Mouse (Mus musculus) kidney, adult 2 months (tissue): ENCODE results near the gene Foxn3.

Experiments used
- CTCF ChIP-seq: fragments of 200-500 bp; conservative IDR thresholded peaks from 2 replicates; pipeline ENCODE4 v1.5.1; 2011; ENCODE audit warnings: low read depth, mild to moderate bottlenecking, control low read depth, low read length, moderate library complexity, mixed read lengths; ENCODE audit not compliant: insufficient read depth, insufficient read length
- POLR2A ChIP-seq: fragments of 200-500 bp; IDR thresholded peaks from one replicate; pipeline ENCODE4 v1.6.1; 2011; ENCODE audit warnings: low read depth, low read length, control low read depth

DNA sequence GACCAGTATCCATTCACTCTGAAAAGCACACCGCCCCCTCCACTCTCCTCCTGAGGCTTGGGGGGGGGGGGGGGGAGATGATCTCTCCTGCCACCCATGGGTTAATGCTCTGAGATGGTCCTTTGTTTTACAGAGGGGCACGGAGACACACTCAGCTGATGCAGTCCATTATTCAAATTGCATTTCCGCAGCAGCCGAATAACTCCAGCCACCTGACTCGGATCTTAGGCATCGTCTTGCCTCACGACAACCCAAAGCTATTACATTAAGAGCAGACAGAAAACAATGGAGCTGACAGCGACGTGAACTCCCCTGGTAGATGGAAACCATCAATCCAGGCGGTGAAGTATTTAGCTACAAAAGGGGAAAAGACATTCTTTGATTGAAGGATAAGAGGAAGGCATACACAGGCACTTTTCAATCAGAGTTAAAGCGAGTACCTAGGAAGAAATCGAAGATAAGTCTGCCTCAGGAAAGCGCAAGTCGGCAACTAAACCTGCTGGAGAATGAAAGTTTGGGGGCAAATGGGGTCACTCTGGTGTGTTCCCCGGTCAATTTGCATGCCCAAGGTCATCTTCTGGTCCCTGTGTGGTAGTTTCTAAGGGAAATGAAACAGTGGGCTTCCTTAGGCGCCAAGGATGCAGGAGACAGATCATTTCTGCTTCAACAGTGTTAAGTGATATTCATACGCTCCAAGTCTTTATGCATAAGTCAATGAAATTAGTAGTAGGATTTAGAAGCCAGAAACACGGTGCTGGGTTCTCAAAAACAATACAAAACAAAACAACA, 65.0 kb downstream of the Foxn3 start:
- TF ChIP-seq CTCF = no peak
- TF ChIP-seq POLR2A = no peak
